Mouse (Mus musculus) right cerebral cortex, postnatal 10 days (tissue): ENCODE results near the gene Gm42674.
A peak's percentile ranks its signal among the peaks of the same experiment; 100 is the strongest.

Experiments used
- DNase-seq, 2 experiments: peaks; one replicate each; pipeline ENCODE4 v3.0.0; 2021; ENCODE audit warnings: low spot score in 2 of 2

Gm42674 gene

DNA sequence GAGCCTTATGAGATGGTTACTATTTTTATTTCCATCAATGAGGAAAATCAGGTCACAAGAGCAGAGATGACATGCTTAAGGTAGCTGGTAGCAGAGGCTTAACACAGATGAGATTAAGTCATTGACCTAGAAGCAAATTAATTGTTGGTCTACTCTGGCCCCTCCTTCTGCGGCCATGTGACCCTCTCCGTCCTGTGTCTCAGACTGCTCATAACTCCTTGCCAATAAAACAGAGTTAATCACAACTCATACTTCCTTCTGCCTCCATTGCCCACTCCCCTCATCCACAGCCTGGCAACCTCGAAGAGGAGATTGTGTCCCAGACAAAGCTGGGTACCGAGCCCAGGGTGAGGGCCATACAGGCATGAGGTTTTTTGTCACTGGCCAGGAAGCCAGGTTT, 3.5 kb upstream of the Gm42674 start:
- no peak for DNase-seq

DNA sequence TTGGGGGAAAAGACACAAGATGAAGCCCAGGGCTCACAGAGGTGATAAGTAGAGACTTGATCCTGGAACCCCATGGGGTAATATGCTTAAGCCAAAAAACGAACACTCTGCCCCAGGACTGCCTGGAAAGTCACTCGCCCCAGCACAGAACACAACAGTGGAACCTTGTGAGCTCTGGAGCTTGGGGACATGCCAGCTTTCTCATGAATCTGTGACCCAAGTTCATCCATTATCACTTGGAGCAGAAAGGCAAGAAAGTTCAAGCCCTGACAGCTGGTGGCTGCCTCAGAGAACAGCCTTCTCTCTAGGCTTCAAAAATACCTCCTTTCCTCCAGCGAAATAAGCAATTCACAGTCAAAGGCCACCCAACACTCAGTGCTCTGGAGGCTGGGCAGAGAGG, 2.3 kb upstream of the Gm42674 start:
- no peak for DNase-seq

DNA sequence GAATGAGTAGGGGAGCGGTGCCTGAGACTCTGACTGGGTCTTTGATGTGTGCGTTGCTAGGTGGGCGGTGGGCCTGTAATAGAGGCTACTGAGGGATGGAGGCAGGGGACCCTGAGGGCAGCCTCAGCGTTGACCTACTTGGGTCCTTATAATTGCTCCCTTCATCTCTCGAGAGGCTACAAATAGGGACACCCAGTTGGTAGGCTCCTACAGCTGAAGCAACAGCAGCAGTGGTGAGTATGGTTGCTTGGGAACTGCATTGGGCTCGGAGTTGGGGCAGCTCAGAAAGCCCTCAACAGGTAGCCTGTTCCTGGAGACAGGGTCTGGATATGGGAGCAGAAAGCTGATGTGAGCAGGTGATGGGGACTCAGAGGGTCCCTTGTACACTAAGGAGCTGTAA, 1.7 kb upstream of the Gm42674 start:
- DNase-seq: peak in 1 of 2 experiments; percentile 25

DNA sequence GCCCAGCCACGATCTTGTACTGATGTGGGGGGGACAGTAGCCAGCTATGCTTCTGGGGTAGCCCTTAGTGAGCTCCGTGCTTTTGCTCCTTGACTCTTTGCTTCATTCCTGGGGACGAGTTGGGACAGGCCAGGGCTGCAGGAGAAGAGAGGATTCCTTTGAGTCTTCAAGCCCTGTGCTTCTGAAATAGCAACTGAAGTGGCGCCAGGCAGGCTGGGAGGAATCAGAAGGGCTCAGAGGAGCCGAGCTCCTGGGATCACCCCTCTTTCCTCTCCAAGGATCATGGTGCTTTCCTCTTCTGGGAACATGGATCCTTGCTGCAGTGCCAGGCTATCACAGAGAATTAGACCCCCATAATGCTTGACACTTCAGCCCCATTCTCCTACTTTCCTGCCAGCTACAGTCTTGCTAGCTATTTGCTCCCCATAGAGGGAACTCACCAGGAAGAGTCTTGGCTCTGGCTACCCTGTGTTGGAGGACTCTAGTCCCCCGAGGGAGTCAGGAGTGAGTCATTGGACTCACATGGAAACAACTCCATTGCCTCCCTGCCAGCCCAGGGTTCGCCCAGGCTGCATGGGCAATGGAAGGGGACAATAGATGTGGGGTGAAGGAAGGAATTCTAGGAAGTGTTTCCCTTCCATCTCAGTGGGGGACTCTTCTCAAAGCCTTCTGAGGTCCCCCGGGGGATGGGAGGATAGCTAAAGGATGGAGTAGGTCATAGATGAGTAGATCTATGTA, 1.1 kb upstream of the Gm42674 start:
- DNase-seq: no peak

DNA sequence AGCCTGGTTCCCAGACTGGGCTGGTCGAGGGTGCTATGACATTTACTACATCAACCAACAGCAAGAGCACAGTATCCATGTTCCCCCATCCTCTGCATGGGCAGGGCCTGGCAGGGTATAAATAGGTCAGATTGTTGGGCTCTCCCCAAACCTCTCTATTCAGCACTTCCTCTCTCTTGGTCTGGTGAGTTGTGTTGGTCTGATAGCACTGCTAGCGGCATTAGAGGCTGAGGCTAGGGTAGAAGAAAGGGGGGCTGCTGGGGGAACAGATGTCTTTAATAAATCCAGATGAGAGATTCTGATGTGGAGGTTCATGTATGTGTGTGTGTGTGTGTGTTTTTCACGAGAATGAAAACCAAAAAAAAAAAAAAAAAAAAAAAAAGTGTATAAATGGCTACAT, 1.9 kb downstream of the Gm42674 start, which contains the start of gene S100a4:
TSS of gene S100a4 (plus strand) at position 149 of the 400 bp plus-strand sequence.
- no peak for DNase-seq

DNA sequence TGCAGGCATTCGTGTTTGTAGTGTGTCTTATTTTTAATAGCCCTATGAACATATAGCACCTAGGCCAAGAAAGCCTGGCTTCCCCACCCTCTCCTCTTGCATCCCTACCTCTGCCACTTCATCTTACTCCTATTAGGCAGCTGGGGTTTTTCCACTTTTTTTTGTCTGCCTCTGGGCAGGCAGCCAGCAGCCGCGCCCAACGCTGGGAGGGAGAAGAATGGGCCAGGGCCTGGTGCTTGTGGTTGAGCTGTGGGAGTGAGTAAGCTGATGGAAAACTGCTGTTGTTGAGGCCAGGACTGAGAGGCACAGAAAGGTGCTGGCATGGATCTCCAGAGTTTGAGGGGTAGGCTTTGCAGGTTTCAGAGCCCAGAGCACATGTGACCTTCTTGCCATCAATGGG, 2.7 kb downstream of the Gm42674 start:
- DNase-seq: peak; percentile 58 to 70

DNA sequence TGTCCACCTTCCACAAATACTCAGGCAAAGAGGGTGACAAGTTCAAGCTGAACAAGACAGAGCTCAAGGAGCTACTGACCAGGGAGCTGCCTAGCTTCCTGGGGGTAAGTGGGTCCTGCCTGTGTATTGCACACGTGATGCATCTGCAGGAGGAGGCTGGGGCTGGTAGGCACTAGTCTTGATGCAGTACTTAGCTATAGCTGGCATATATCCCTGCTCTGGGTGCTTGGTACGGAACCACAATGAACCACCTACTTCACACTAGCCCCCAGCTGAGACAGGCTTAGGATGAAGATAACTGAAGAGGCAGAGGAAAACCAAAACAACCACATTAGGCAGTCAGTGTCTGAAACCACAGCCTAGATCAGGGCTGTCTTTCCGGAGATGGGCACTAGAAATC, 3.3 kb downstream of the Gm42674 start:
- no peak for DNase-seq

DNA sequence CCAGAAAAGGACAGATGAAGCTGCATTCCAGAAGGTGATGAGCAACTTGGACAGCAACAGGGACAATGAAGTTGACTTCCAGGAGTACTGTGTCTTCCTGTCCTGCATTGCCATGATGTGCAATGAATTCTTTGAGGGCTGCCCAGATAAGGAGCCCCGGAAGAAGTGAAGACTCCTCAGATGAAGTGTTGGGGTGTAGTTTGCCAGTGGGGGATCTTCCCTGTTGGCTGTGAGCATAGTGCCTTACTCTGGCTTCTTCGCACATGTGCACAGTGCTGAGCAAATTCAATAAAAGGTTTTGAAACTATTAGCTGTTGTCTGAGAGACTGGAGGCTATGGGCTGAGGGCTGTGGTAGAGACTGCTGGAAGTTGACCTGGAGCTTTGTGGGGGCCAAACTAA, 4.0 kb downstream of the Gm42674 start:
- no peak for DNase-seq

DNA sequence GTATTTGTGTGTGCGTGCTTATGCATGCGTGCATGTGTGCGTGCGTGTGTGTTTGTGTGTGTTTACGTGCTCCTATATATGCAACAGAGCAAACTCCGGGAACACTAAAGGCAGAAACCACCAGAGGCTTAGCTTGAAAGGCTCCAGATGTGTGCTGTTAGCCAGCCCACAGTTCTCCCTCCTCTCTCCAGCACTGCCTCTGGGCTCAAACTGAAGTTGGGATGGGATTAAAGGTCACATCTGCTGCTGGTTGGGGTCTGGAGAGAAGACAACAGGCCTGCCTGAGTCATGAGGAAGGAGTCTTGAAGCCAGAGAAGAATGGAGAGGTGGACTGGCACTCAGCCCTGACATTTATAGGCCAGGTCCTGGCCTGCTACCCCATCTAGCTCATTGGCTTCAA, 4.5 kb downstream of the Gm42674 start:
- no peak for DNase-seq

DNA sequence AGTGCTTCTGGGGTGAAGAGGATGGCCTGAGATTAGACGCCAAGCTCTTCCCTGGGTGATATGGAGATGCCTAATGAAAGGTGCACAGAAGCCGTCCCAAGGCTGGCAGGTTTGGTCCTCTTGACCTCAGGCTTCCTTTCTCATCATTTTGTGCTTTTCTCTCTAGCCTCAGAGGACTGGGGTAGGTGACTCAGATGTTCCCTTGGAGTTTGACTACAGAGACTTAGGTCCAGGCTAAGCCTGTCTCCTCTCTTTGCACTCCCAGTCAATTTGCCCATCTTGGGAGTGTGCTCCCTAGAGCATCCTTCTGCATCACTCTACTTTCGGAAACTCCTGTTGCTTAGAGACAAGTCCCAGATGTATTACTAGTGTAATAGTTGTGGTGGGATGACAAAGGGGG, 5.7 kb downstream of the Gm42674 start:
- DNase-seq: no peak

DNA sequence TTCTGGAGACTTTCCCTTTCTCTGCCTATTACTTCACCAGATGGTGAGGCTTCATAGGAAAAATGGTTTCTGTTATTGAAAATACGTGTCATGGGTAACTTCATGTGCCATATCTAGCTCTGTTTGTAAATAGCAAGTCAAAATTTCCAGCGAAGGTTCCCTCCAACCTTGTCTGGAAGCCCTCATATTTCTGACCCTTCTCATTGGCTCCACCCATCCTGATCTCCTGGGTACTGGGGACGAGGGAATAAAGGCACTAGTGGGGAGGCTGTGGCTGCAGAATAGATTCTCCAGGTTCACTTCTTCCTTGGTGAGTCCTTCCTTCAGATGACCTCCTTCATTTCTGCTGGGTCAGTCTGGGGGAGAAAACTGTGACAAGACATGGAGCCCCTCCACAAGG, 6.5 kb downstream of the Gm42674 start, which contains the start of gene S100a5:
TSS of gene S100a5 (plus strand) at position 301 of the 400 bp plus-strand sequence.
- DNase-seq: no peak

DNA sequence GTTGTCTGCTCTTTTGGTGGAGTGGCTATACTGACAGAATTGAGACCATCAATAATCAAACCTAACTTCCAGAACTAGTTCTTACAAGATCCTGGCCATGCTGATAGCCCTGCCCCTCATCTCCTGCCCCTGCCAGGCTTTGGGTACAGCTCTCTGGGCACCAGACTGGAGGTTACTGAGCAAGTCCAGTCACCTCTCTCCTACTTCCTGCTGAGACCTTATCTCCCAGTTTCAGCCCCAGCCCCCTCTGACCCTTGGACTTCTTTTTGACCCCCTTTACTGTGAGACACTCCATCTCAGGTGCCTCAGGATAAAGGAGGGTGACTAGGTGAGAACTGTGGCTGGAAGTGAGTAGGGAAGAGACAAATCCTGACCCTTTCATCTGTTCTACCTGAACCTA, 7.4 kb downstream of the Gm42674 start:
- no peak for DNase-seq

DNA sequence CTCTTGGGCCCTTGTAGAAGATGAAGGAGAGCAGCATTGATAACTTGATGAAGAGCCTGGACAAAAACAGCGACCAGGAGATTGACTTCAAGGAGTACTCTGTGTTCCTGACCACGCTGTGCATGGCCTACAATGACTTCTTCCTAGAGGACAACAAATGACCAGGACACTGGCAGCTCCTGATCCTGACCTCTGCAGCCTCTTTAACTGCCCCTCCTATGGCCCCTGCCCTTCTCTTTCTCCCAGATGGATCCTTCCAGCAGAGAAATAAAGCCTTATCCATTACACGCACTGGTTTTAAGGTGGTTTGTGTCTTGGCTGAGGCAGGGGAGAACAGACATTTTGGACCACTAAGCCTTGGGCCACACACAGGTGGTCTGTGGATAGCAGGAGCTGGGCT, 9.8 kb downstream of the Gm42674 start:
- no peak for DNase-seq

DNA sequence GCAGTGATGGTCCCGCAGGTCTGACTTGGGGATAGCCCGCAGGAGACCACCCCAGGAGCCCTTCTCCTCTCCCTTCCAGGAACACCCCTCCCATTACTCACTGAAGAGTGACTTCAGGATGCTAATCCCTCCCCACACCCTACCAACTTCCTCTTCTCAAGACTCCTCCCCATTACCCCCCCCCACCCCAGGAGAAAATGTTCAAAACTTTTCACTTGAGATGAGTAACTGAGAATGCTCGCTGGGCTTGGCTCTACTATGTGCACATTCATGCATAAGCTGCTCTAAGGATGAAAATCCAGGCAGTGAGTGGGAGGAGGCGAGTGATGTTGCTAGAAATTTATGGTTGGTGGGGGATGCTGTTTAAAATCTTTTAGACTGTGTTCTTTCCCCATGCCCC, 10.4 kb downstream of the Gm42674 start:
- no peak for DNase-seq

DNA sequence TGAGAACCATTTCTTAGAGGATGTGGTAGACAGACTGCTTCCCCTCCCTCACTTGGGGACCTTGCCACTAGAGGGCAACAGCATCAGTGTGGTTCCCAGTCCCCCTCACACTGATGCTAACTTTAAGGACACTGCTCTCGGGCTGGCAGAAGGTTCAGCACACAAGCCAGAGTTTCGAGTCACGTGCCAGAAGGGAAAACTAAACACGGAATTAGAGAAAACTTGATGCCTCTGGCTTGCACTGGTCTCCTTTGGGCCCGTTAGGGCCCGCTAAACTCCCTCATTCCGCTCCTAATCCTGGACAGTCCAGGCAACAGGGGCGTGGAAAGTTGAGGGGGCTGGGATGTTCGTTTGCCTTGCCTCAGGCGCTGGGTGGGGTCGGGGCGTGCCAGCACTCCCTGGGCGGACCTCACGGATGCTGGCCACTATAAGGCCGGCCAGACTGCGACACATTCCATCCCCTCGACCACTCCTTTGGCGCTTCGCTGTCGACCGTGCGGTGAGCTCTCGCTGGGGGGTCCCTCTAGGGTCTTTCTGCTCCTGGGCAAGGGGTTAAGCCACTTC, 11.1 kb downstream of the Gm42674 start, which contains the start of gene S100a6:
TSS of gene S100a6 (plus strand) at position 155 of the 564 bp plus-strand sequence.
- DNase-seq: peak; percentile 73 to 75

DNA sequence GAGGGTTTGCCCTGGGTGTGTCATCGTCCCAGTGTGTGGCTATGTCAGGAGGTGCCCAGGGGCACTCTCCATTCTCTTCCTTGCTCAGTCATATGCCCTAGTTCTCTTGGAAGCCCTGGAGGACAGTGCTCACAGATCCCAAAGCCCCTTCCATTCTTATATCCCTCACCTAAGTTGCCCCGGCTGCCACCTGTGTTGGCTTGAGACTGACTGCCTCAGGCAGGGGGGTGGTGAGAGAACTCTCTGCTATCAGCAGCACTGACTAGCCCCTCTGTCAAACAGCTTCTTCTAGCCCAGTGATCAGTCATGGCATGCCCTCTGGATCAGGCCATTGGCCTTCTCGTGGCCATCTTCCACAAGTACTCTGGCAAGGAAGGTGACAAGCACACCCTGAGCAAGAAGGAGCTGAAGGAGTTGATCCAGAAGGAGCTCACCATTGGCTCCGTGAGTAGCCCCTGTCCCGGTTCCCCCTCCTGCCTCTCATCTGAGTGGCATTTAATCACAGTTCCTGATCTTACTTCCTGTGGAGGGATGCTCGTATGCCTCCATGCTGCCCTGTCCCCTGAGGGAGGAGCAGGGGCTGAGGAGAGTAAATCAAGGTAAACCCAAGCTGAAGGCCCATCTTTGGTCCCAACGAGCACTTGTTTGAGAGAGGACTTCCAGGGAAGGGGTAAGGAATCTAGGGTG, 11.9 kb downstream of the Gm42674 start:
- no peak for DNase-seq

DNA sequence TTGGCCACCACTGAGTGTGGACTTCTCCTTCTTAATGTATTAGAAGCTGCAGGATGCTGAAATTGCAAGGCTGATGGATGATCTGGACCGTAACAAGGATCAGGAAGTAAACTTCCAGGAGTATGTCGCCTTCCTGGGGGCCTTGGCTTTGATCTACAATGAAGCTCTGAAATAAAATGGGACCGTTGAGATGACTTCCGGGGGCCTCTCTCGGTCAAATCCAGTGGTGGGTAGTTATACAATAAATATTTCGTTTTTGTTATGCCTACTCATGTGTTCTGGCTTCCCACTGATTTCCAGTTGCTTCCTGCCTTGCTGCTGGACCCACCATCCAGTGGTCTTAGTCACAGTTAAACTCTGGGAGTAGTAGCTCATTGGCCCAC, 12.4 kb downstream of the Gm42674 start:
- peak in 1 of 2 experiments; percentile 10 for DNase-seq

DNA sequence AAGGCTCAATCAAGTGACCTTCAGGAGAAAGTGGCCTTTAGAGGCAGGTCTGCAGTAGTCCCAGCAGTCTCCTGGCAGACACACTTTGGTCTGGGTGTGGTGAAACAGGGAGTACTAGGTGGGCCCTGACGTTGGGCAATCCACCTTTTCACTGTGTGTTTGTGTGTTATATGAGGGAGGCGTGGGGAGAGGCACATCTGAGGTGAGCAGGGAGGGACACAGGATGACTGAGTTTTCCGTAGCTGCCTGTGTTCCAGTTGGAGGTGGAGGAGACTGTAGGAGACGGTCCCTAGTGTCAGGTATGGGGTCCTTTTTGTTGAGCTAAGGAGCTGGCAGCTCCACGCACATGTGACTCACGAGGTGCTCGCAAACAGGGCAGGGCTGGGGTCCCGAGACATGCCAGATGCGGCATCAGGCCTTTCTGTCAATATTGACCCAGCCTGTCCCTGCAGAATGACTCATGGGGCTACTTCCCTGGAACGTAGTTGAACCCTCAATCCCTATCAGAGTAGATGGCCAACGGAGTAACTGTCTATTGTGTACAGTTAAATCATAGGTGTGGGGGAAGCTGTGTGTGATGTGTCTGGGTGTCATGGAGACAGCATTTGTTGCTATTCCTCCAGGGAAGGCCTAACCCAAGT, 13.0 kb downstream of the Gm42674 start:
- peak in 1 of 2 experiments; percentile 18 for DNase-seq

DNA sequence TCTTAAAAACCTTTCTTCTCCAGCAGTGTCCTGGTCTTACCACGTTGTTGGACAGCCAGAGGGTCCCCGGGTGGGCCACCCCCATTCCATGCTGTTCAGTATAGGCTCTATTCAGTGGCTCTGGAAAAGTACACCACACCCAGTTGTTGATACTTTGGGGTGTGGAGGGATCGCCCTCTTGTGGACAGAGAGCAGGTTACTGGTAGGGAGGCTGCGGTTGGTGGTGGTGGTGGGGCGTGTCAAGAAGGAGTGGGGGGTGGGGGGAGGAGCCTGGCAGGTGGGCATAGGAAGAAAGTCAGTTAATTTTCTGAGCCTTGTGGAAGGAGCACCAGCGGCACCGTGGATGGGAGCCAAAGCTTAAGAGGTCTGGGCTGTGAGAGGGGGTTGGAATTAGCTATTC, 13.7 kb downstream of the Gm42674 start:
- DNase-seq: peak; percentile 75 to 76

DNA sequence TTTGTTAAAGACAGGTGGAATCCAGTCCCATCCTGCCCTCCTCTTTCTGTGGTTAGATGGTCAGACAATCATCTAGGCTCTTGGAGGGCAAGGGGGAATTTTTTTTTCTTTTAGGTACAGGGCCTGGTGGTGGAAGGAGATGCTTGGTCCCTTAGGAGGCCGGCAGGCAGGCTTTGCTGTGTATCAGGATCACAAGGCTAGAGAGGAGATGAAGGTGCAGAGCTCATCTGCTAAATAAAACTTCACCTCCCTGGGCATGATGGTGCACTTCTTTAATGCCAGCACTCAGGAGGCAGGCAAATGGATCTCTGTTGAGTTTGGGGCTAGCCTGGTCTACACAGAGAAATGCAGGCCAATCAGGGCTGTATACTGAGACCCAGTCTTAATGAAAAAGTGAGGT, 14.2 kb downstream of the Gm42674 start:
- peak in 1 of 2 experiments; percentile 13 for DNase-seq

DNA sequence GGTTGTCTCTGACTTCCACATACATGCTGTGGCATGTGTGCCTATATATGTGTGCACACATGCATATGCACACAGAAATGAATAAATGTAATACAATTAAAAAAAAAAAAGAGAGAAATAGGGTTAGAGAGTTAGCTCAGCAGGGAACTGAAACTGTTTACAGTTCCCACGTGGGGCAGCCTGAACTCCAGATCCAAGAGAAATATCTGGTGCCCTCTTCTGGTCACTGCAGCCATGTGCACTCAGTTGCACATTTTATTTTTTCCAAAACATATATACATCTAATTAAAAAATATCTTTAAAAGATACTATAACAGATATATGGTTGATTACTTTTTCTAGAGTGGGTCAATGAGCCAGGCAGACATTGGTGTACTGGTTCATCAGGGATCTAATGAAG, 15.9 kb downstream of the Gm42674 start:
- DNase-seq: peak in 1 of 2 experiments; percentile 11

DNA sequence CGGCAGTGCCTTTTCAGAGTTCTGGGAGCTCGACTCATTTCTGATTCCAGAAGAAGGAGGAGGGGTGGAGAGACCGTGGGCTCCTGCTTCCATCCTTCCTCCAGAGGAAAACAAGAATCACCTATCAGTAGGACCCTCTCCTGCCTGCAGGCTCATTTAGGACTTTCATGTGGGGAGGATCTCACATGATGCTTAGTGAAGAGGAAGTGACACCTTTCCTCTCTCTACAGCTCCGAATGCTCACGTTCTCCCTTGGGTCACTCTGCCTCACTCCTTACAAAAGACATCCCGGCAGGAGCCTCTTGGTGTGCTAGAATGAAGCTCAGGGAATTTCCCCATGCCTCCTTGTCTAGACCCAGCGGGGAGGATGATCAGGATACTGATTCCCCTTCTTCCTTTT, 19.8 kb downstream of the Gm42674 start:
- no peak for DNase-seq
